16 mouse cellular contexts compared by ENCODE assay signal in the genomic region with DNA sequence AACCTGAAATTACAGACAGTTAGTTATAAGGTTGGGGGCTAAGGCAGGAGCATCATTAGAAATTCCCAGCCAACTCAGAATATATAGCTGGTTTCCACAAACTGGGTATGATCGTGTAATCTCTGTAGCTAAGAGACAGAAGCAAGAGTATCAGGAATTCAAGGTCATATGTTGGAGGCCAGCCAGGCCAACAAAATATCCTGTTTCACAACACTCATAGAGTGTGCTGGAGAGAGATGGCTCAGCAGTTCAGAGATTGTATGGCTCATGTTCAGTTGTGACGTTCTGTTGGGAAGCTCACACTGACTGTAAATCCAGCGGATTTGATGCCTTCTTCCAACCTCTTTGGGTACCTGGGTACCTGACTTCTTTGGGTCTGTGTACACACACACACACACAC. TPM values are rescaled to one million over a fixed set of nuclear protein-coding genes. Genes with fewer than 3 reads are reported as not detected.
A peak's percentile ranks its signal among the peaks of the same experiment; 100 is the strongest.
DNase-seq lines count a peak whose midpoint lies in the region; ATAC-seq and TF ChIP-seq lines count a peak whose summit lies in the region.
"Had no signal": no experiment of that assay in that cellular context is flagged by ENCODE, and none has a peak within 500 bp of the region (broad histone marks: within the 10 kb centered on the region; RNA-seq: fewer than 3 reads in every experiment).

No protein-coding gene starts in this region.

- H3K9me3 ChIP-seq in forebrain, embryonic 13.5 days (replicated peaks), result no peaks in the 10 kb centered on the region
- H3K9me3 ChIP-seq in forebrain, postnatal 0 days (ENCODE audit: low read length), result no peaks in the 10 kb centered on the region
- no peaks in the 10 kb centered on the region for H3K9me3 ChIP-seq in liver, embryonic 15.5 days (replicated peaks)
- no peaks in the 10 kb centered on the region for H3K9me3 ChIP-seq in liver, embryonic 11.5 days (ENCODE audit: control insufficient read depth, low read length)
- H3K9me3 ChIP-seq: heart, embryonic 10.5 days; limb, embryonic 15.5 days; neural tube, embryonic 12.5 days had no signal

- H3K79me2 ChIP-seq in macrophage (ENCODE audit: inconsistent target), result peaks cover 18% of the 10 kb centered on the region

- no peaks in the 10 kb centered on the region for H3K27me3 ChIP-seq in forebrain, embryonic 13.5 days
- no peaks in the 10 kb centered on the region for H3K27me3 ChIP-seq in forebrain, postnatal 0 days (ENCODE audit: insufficient read depth, low read length)
- H3K27me3 ChIP-seq in liver, embryonic 15.5 days, result no peaks in the 10 kb centered on the region
- H3K27me3 ChIP-seq in liver, embryonic 11.5 days (replicated peaks; ENCODE audit: control insufficient read depth, insufficient read depth, low read length), result no peaks in the 10 kb centered on the region
- H3K27me3 ChIP-seq: limb, embryonic 15.5 days; neural tube, embryonic 12.5 days had no signal

- no peak for ATAC-seq in forebrain, embryonic 13.5 days
- no peak for ATAC-seq in forebrain, postnatal 0 days
- ATAC-seq in liver, embryonic 15.5 days (ENCODE audit: insufficient read depth), result no peak
- ATAC-seq in liver, embryonic 11.5 days (replicated peaks; ENCODE audit: low FRiP score), result no peak
- ATAC-seq: intestine, postnatal 0 days; midbrain, embryonic 16.5 days had no signal

- TF ChIP-seq CTCF in forebrain, postnatal 0 days (IDR thresholded peaks at IDR 0.05; ENCODE audit: low read depth), result no peak

- 0 out of 2 replicates have a peak overlapping the region, but pooled peaks have one; percentile 8 for H3K9ac ChIP-seq in forebrain, embryonic 13.5 days
- no peak overlapping the region for H3K9ac ChIP-seq in forebrain, postnatal 0 days
- no peak overlapping the region for H3K9ac ChIP-seq in liver, embryonic 15.5 days
- H3K9ac ChIP-seq in liver, embryonic 11.5 days (ENCODE audit: low read depth, low read length), result no peak overlapping the region
- H3K9ac ChIP-seq: limb, embryonic 15.5 days; neural tube, embryonic 12.5 days had no signal

- 83% methylated on average over 3 of the region's 3 CpGs for WGBS in forebrain, embryonic 13.5 days
- WGBS in forebrain, postnatal 0 days, result 79% methylated on average over 3 of the region's 3 CpGs
- 59% methylated on average over 3 of the region's 3 CpGs for WGBS in liver, embryonic 15.5 days (ENCODE audit: insufficient replicate concordance)
- 74% methylated on average over 3 of the region's 3 CpGs for WGBS in liver, embryonic 11.5 days
- 30% methylated on average over 3 of the region's 3 CpGs for WGBS in macrophage (ENCODE audit: missing documents)

- DNase-seq in forebrain, postnatal 0 days, result no peak
- no peak for DNase-seq in liver, embryonic 11.5 days (ENCODE audit: low spot score)
- peak; percentile 83 for DNase-seq in adrenal gland, adult 2 months
- DNase-seq in urinary bladder, postnatal 25 days (ENCODE audit: low spot score), result no peak
- DNase-seq in spleen, postnatal 14 days (ENCODE audit: low spot score in 2 of 2), result no peak
- DNase-seq: B cell, adult 2 months; cerebellum, adult 9-11 months had no signal

- H3K4me3 ChIP-seq in forebrain, embryonic 13.5 days, result no peak overlapping the region
- no peak overlapping the region for H3K4me3 ChIP-seq in forebrain, postnatal 0 days (ENCODE audit: low read depth, low read length)
- H3K4me3 ChIP-seq in liver, embryonic 15.5 days (replicated peaks), result no peak overlapping the region
- no peak overlapping the region for H3K4me3 ChIP-seq in liver, embryonic 11.5 days (ENCODE audit: low read depth, low read length)
- no peak overlapping the region for H3K4me3 ChIP-seq in macrophage (ENCODE audit: inconsistent target)
- H3K4me3 ChIP-seq: erythroblast, embryonic 14.5 days; heart, embryonic 10.5 days; limb, embryonic 15.5 days; neural tube, embryonic 12.5 days had no signal

- H3K4me1 ChIP-seq in forebrain, embryonic 13.5 days, result peaks cover 20% of the 10 kb centered on the region
- H3K4me1 ChIP-seq in forebrain, postnatal 0 days (ENCODE audit: insufficient read depth), result peaks cover 15% of the 10 kb centered on the region
- peaks cover 35% of the 10 kb centered on the region for H3K4me1 ChIP-seq in liver, embryonic 15.5 days (replicated peaks)
- H3K4me1 ChIP-seq in liver, embryonic 11.5 days (replicated peaks; ENCODE audit: control insufficient read depth, insufficient read depth, low read length), result peaks cover 17% of the 10 kb centered on the region

- peaks cover 7% of the 10 kb centered on the region for H3K36me3 ChIP-seq in forebrain, embryonic 13.5 days (ENCODE audit: poor library complexity, severe bottlenecking)
- peaks cover 3% of the 10 kb centered on the region; the same call in 1 of the 2 replicates for H3K36me3 ChIP-seq in forebrain, postnatal 0 days (ENCODE audit: insufficient read depth)
- H3K36me3 ChIP-seq in liver, embryonic 15.5 days (replicated peaks), result peaks cover 13% of the 10 kb centered on the region
- H3K36me3 ChIP-seq in liver, embryonic 11.5 days (ENCODE audit: control insufficient read depth, insufficient read depth, low read length), result peaks cover 13% of the 10 kb centered on the region
- peaks cover 3% of the 10 kb centered on the region; the same call in 1 of the 2 replicates for H3K36me3 ChIP-seq in macrophage (ENCODE audit: inconsistent target)

- no peak overlapping the region for H3K27ac ChIP-seq in forebrain, embryonic 13.5 days
- H3K27ac ChIP-seq in forebrain, postnatal 0 days (ENCODE audit: low read depth, low read length), result no peak overlapping the region
- peak overlapping the region; percentile 55 for H3K27ac ChIP-seq in liver, embryonic 15.5 days (replicated peaks)
- no peak overlapping the region for H3K27ac ChIP-seq in liver, embryonic 11.5 days (ENCODE audit: low read depth, low read length)
- H3K27ac ChIP-seq in macrophage, result peak overlapping the region; percentile 29
- H3K27ac ChIP-seq: heart, embryonic 10.5 days; limb, embryonic 15.5 days; neural tube, embryonic 12.5 days had no signal

- H3K4me2 ChIP-seq in forebrain, embryonic 13.5 days, result no peak overlapping the region
- no peak overlapping the region for H3K4me2 ChIP-seq in forebrain, postnatal 0 days (ENCODE audit: low read depth)
- H3K4me2 ChIP-seq in liver, embryonic 15.5 days, result no peak overlapping the region
- no peak overlapping the region for H3K4me2 ChIP-seq in liver, embryonic 11.5 days
- H3K4me2 ChIP-seq: limb, embryonic 15.5 days; neural tube, embryonic 12.5 days had no signal

RNA-seq across cellular contexts. Expression of a gene that starts 2.7 kb away (rescaled TPM):
- 644 and 704 TPM in 2 replicates for polyA plus RNA-seq in forebrain, embryonic 13.5 days (2015; fragmentation: Nextera tagmentation; extraction: Ambion mirVana)
- 205 and 300 TPM in 2 replicates for total RNA-seq in forebrain, postnatal 0 days (2014; rRNA removed)
- 595 and 769 TPM in 2 replicates for polyA plus RNA-seq in forebrain, postnatal 0 days (2015; fragmentation: Nextera tagmentation; extraction: Ambion mirVana)
- polyA plus RNA-seq in liver, embryonic 15.5 days (2015; fragmentation: Nextera tagmentation; extraction: Ambion mirVana), result 540 and 619 TPM in 2 replicates
- 1,377 and 1,547 TPM in 2 replicates for polyA plus RNA-seq in liver, embryonic 11.5 days (2014; fragmentation: Nextera tagmentation; extraction: Ambion mirVana)
- total RNA-seq in adrenal gland, adult 2 months (2021), result 1,000 to 10,000 TPM in 1 of 2 experiments, 100 to 1,000 TPM in 1; 895 to 1,085 TPM
- polyA plus RNA-seq in adrenal gland, adult 2 months (2012; rRNA removed), result 555 and 709 TPM in 2 replicates
- total RNA-seq in macrophage (2018; cell fraction: chromatin; rRNA removed), result 100 to 1,000 TPM in 1 of 26 experiments, 10 to 100 TPM in 22, 1 to 10 TPM in 3; 7.8 to 113 (median 17.4) TPM
- total RNA-seq in macrophage (2018; cell fraction: cytosol; rRNA removed), result 1,000 to 10,000 TPM in 6 of 26 experiments, 100 to 1,000 TPM in 20; 365 to 1,079 (median 619) TPM
- 100 to 1,000 TPM in 9 of 26 experiments, 10 to 100 TPM in 17; 47.6 to 158 (median 92.7) TPM for total RNA-seq in macrophage (2018; cell fraction: nucleus; rRNA removed)
- 335 to 822 TPM (median 800 TPM) in 3 replicates for polyA plus RNA-seq in macrophage (2018)

RNA-seq across cellular contexts. Expression of a gene that starts 9.2 kb away (rescaled TPM):
- 93.4 and 102 TPM in 2 replicates for polyA plus RNA-seq in forebrain, embryonic 13.5 days (2015; fragmentation: Nextera tagmentation; extraction: Ambion mirVana)
- total RNA-seq in forebrain, postnatal 0 days (2014; rRNA removed), result 88.4 and 111 TPM in 2 replicates
- 65.2 and 83.3 TPM in 2 replicates for polyA plus RNA-seq in forebrain, postnatal 0 days (2015; fragmentation: Nextera tagmentation; extraction: Ambion mirVana)
- polyA plus RNA-seq in liver, embryonic 15.5 days (2015; fragmentation: Nextera tagmentation; extraction: Ambion mirVana), result 29.9 and 35.3 TPM in 2 replicates
- polyA plus RNA-seq in liver, embryonic 11.5 days (2014; fragmentation: Nextera tagmentation; extraction: Ambion mirVana), result 77.9 and 78.9 TPM in 2 replicates
- 100 to 1,000 TPM; 156 to 171 TPM for total RNA-seq in adrenal gland, adult 2 months (2021)
- 163 and 190 TPM in 2 replicates for polyA plus RNA-seq in adrenal gland, adult 2 months (2012; rRNA removed)
- 100 to 1,000 TPM; 129 to 289 (median 162) TPM for total RNA-seq in macrophage (2018; cell fraction: chromatin; rRNA removed)
- total RNA-seq in macrophage (2018; cell fraction: cytosol; rRNA removed), result 10 to 100 TPM; 61.3 to 84.7 (median 73.0) TPM
- 100 to 1,000 TPM in 5 of 26 experiments, 10 to 100 TPM in 21; 72.5 to 117 (median 88.0) TPM for total RNA-seq in macrophage (2018; cell fraction: nucleus; rRNA removed)
- polyA plus RNA-seq in macrophage (2018), result 73.4 to 112 TPM (median 77.6 TPM) in 3 replicates

RNA-seq across cellular contexts. Expression of a gene that starts 24.7 kb away (rescaled TPM):
- polyA plus RNA-seq in forebrain, embryonic 13.5 days (2015; fragmentation: Nextera tagmentation; extraction: Ambion mirVana), result 43.1 and 50.0 TPM in 2 replicates
- total RNA-seq in forebrain, postnatal 0 days (2014; rRNA removed), result 20.3 and 25.7 TPM in 2 replicates
- polyA plus RNA-seq in forebrain, postnatal 0 days (2015; fragmentation: Nextera tagmentation; extraction: Ambion mirVana), result 9.0 and 11.4 TPM in 2 replicates
- polyA plus RNA-seq in liver, embryonic 15.5 days (2015; fragmentation: Nextera tagmentation; extraction: Ambion mirVana), result 4.5 and 5.1 TPM in 2 replicates
- polyA plus RNA-seq in liver, embryonic 11.5 days (2014; fragmentation: Nextera tagmentation; extraction: Ambion mirVana), result 29.2 and 34.4 TPM in 2 replicates
- total RNA-seq in adrenal gland, adult 2 months (2021), result 10 to 100 TPM; 14.9 to 15.6 TPM
- polyA plus RNA-seq in adrenal gland, adult 2 months (2012; rRNA removed), result 22.5 and 23.2 TPM in 2 replicates
- total RNA-seq in macrophage (2018; cell fraction: chromatin; rRNA removed), result 10 to 100 TPM; 17.2 to 81.8 (median 27.5) TPM
- 1 to 10 TPM; 2.9 to 8.1 (median 5.7) TPM for total RNA-seq in macrophage (2018; cell fraction: cytosol; rRNA removed)
- 10 to 100 TPM in 21 of 26 experiments, 1 to 10 TPM in 5; 5.4 to 60.3 (median 19.3) TPM for total RNA-seq in macrophage (2018; cell fraction: nucleus; rRNA removed)
- 3.6 to 7.0 TPM (median 5.4 TPM) in 3 replicates for polyA plus RNA-seq in macrophage (2018)

RNA-seq across cellular contexts. Expression of a gene that starts 32.3 kb away (rescaled TPM):
- 4.5 and 4.8 TPM in 2 replicates for polyA plus RNA-seq in forebrain, embryonic 13.5 days (2015; fragmentation: Nextera tagmentation; extraction: Ambion mirVana)
- total RNA-seq in forebrain, postnatal 0 days (2014; rRNA removed), result 2.8 and 4.0 TPM in 2 replicates
- 2.3 and 3.8 TPM in 2 replicates for polyA plus RNA-seq in forebrain, postnatal 0 days (2015; fragmentation: Nextera tagmentation; extraction: Ambion mirVana)
- 8.3 and 8.8 TPM in 2 replicates for polyA plus RNA-seq in liver, embryonic 15.5 days (2015; fragmentation: Nextera tagmentation; extraction: Ambion mirVana)
- polyA plus RNA-seq in liver, embryonic 11.5 days (2014; fragmentation: Nextera tagmentation; extraction: Ambion mirVana), result 9.9 and 10.2 TPM in 2 replicates
- total RNA-seq in adrenal gland, adult 2 months (2021), result 10 to 100 TPM; 16.3 to 19.4 TPM
- polyA plus RNA-seq in adrenal gland, adult 2 months (2012; rRNA removed), result 25.9 and 32.3 TPM in 2 replicates
- 1,000 to 10,000 TPM in 2 of 26 experiments, 100 to 1,000 TPM in 22, 10 to 100 TPM in 2; 91.8 to 1,107 (median 329) TPM for total RNA-seq in macrophage (2018; cell fraction: chromatin; rRNA removed)
- 1,000 to 10,000 TPM in 13 of 26 experiments, 100 to 1,000 TPM in 13; 132 to 2,956 (median 939) TPM for total RNA-seq in macrophage (2018; cell fraction: cytosol; rRNA removed)
- total RNA-seq in macrophage (2018; cell fraction: nucleus; rRNA removed), result 1,000 to 10,000 TPM in 15 of 26 experiments, 100 to 1,000 TPM in 11; 163 to 2,419 (median 1,098) TPM
- 67.8 to 98.8 TPM (median 74.9 TPM) in 3 replicates for polyA plus RNA-seq in macrophage (2018)

RNA-seq across cellular contexts. Expression of a gene that starts 35.9 kb away (rescaled TPM):
- polyA plus RNA-seq in forebrain, embryonic 13.5 days (2015; fragmentation: Nextera tagmentation; extraction: Ambion mirVana), result 168 and 179 TPM in 2 replicates
- 60.6 and 64.0 TPM in 2 replicates for total RNA-seq in forebrain, postnatal 0 days (2014; rRNA removed)
- polyA plus RNA-seq in forebrain, postnatal 0 days (2015; fragmentation: Nextera tagmentation; extraction: Ambion mirVana), result 116 and 140 TPM in 2 replicates
- 78.3 and 85.2 TPM in 2 replicates for polyA plus RNA-seq in liver, embryonic 15.5 days (2015; fragmentation: Nextera tagmentation; extraction: Ambion mirVana)
- 217 and 224 TPM in 2 replicates for polyA plus RNA-seq in liver, embryonic 11.5 days (2014; fragmentation: Nextera tagmentation; extraction: Ambion mirVana)
- 10 to 100 TPM; 66.6 to 99.9 TPM for total RNA-seq in adrenal gland, adult 2 months (2021)
- polyA plus RNA-seq in adrenal gland, adult 2 months (2012; rRNA removed), result 90.5 and 101 TPM in 2 replicates
- 10 to 100 TPM in 17 of 26 experiments, 1 to 10 TPM in 9; 1.9 to 38.0 (median 16.8) TPM for total RNA-seq in macrophage (2018; cell fraction: chromatin; rRNA removed)
- total RNA-seq in macrophage (2018; cell fraction: cytosol; rRNA removed), result 10 to 100 TPM; 17.3 to 30.4 (median 23.3) TPM
- total RNA-seq in macrophage (2018; cell fraction: nucleus; rRNA removed), result 10 to 100 TPM in 17 of 26 experiments, 1 to 10 TPM in 9; 5.1 to 34.8 (median 13.5) TPM
- 15.4 to 48.5 TPM (median 20.8 TPM) in 3 replicates for polyA plus RNA-seq in macrophage (2018)

Comparison
In these comparisons a context has a peak if more than half of its experiments do, and no peak if none do; other contexts are left out.
1. H3K27ac ChIP-seq: peak in liver, embryonic 15.5 days (single experiment) and macrophage (single experiment); none in forebrain, embryonic 13.5 days (single experiment), forebrain, postnatal 0 days (single experiment) and liver, embryonic 11.5 days (single experiment).